Mouse (Mus musculus) bone marrow macrophage, adult 2 months (primary cell): ENCODE measurements around the gene Ttll3.

Source experiments
- CTCF ChIP-seq: IDR thresholded peaks from 2 replicates; pipeline ENCODE4 v1.5.1; 2012; ENCODE audit warnings: low read depth, mild to moderate bottlenecking, low read length, moderate library complexity
- POLR2A ChIP-seq: IDR thresholded peaks from 2 replicates; pipeline ENCODE4 v1.6.1; 2012; ENCODE audit warnings: mild to moderate bottlenecking, low read depth, low read length, borderline replicate concordance

- TF ChIP-seq POLR2A = no peak
- TF ChIP-seq CTCF = no peak
Observed at GRCm38 (mm10) chr6:113464040-113464439, 75.0 kb downstream of the Ttll3 start.
